Mouse (Mus musculus): Measurements from ENCODE around the gene Plekhb1. TPM values are rescaled to one million over a fixed set of nuclear protein-coding genes. Genes with fewer than 3 reads are reported as not detected.

Gene Plekhb1
- 1 to 10 TPM; 2.9 to 3.7 (median 3.4) TPM for total RNA-seq (2022)

DNA sequence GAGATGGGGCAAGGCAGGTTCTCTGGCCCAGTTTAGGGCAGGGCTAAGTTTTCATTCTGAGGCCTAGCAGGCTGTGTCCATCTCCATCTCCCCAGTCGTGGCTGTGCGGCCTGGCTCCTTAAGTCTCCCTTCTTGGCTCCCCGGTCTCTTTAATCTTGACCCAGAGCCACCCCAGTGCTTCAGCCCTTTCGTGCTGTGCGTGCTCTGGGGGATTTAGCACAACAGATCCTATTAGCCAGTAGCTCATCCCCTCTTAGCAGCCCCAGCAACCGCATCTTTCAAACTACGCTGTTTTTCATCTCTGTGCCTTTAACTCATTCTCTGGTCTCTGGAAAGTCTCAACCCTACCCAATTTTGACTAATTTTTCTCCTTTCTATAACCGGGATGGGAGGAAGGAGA, at the start of gene Plekhb1:
Gene Plekhb1, minus strand, starts transcription at position 184 of the 400 bp plus-strand sequence.
- DNase-seq (ENCODE audit: low spot score): no peak

DNA sequence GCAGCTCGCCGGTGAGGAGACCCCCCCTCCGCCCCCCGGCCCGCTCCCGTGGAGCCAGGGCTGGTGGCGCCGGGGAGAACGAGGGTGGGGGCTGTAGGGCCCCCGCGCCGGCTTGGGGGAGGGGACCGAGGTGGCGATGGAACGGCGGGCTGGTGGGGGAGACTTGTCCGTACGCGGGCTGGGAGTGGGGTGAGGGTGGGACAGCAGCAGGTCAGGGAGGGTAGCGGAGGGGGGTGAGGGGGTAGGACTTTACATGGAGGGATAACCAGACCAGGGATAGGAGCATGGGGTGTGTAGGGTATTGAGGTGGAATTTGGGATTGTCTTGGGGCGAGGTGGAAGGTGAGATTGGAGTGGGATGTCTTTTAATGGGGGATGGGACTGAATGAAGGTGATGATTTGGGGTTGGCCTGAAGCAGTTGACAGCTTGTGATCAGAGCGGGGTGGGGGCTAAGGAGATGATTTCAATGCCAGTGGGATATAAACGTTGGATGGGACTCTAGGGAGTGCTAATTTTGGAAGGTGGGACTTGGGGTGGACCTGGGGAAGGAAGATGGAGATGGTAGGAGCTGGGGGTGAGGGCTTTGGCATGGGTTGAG, 44.8 kb upstream of the Plekhb1 start:
- peak; percentile 15 for DNase-seq (ENCODE audit: low spot score)

DNA sequence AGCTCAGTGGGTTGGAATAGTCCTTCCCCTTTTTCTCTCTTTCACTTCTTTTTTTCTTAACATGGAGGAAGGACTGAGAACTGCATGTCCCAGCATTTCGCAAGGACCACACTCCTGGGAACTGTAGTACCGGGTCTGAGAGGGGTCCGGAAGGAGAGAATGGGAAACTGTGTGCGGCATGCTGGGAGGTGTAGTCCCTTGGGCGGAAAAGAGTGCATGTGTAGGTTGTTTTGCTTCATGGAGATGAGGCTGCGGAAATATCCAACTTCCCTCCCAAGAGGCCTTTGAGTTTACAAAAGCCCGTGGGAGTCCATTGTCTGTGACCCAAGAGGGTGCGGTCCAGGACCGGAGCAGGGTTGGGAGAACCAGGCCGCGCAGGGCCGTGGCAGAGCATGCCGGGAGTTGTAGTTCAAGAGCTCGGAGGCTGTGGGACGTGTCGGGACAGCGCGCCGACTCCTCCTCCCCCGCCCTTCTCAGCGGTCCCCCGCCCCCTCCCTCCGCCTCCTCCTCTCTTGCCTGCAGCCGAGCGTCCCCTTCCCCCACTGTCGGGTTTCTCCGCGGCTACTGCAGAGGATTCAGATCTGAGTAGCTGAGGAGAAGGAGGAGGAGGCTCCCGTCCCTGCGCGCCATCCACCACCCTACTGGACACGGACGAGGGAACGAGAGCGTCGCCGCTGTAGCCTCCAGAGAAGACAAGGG, 44.1 kb upstream of the Plekhb1 start, which contains the start of gene Fam168a:
Gene Fam168a, plus strand, starts transcription at position 493 of the 699 bp plus-strand sequence.
- DNase-seq (ENCODE audit: low spot score): peak; percentile 94

DNA sequence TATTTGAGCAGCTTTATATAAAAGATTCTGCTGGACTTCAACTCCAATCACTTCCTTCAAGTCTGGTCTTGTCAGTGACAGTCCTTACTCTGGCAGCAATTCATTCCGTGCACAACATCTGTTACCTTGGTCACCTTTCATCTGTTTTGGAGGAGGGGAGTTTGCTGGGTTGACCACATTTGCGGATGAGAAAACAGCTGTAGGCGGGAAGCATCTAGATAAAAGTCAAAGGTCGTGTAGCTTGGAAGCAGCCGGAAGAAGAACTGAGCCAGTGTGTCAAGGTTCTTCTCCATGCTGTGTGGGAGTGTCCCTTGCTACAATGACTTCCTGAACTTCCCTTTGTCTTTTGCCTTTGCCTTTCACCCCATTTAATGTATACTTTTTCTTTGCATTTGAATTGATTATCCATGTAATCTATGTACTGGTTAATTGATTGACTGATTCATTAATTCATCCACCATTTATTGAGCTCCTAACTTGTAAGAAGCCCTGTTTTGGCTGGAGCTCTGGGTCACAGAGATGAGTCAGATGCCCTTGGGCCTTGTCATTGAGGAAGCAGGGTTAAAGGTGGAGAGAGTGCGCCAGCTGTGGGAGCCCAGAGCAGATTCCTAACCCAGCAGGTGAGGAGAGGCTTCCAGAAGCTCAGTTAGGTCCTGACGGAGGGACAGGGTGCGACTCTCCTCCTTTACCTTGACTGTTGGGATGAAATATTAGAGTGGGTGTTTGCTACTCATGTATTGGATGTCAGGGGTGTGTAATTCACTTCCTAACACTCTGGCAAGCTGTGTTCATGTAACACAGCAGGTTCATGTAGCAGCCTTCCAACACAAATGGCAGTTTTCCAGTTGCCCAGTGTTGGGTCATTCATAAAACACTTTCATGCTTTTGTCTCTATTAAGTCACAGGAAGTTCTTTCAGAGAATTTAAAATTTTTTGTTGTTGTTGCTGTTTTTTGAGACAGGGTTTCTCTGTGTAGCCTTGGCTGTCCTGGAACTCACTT, 37.9 kb upstream of the Plekhb1 start:
- DNase-seq (ENCODE audit: low spot score): no peak

DNA sequence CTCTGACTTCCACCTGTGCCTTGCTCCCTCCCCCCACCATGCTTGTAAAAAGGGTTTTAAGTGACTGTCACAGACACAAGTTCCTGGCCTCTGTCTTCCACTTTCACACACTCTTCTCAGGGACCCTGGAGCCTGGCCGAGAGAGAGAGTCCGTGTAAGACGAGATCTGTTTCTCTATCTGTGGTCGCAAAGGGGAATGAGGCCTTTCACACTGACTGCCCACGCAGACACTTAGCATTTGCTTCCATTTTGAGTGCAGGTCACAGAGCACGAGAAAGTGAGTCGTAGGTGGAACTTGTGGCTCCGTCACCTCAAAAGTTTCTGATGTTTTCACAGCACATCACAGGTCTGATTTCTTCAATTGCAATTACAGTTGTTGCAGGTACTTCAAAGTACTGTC, 31.0 kb upstream of the Plekhb1 start:
- DNase-seq (ENCODE audit: low spot score): no peak

DNA sequence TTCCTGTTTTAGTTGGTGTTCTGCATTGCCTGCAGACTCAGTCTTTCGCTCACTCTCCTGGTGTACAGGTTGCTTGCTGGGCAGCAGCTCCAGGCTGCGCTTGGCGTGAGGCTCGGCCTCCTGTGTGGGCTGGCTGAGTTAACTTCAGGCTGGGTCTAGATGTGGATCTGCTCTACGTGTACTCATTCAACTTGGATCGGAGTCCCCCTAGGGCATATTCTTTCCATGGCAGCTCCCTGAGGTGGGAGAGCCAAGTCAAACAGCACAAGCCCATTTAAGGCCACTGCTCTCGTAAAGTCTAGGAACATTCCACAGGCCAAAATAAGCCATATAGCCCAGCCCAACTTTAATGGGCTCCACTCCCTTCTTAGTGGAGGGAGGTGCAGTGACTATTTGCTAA, 26.3 kb upstream of the Plekhb1 start:
- DNase-seq (ENCODE audit: low spot score): no peak

DNA sequence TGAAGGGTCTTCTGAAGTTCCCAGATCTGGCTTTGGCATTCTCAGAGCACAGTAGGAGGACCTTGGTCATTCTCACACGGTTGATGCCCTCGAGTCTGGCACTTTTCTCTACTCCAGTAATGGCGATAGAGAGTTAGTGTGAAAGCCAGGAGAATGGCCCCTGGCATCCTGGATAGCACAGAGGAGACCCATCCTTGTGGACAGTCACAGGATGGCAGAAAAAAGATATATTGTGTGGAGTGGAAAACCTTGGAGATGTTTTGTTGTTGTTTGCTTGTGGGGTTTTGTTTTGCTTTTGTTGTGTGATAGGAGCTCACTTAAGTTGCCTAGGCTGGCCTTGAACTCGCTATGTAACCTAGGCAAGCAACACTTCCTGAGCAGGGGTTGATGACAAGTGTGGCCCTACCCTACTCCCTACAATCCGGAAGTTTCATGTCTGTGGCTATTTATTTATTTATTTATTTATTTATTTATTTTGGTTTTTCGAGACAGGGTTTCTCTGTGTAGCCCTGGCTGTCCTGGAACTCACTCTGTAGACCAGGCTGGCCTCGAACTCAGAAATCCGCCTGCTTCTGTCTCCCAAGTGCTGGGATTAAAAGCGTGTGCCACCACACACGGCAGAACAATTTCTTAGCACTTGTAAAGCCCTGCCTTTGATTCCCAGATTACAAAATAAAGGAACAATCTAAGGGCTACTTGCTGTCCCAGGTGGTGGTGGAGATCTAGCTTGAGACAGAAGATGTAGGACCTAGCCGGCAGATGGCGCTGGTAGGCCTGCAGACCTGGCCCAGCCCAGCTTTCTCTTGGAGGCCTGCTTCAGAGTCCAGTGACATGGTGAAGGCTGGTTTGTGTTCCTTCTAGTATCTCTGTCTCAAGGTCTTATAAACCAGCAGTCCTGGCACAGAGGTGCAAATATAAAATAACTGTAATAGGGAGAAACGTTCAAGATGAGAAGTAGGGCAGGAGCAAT, 23.1 kb upstream of the Plekhb1 start:
- peak; percentile 65 for DNase-seq (ENCODE audit: low spot score)

DNA sequence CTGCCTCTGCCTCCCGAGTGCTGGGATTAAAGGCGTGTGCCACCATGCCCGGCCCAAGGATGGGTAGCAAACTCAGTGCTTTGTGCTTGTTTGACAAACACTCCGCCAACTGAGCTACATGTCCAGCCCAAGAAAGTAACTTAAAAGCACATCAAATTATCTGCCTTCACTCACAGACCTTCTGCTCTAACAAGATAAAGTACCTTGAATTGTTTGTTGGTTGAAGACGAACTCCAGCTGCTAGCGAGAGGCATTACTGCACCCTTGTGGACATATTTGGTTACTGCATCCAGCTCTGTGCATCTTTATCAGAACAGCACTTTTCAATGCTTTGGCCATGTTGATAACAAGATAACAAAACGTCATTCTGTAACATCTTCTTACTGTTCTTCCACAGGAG, 22.3 kb upstream of the Plekhb1 start:
- peak; percentile 42 for DNase-seq (ENCODE audit: low spot score)

DNA sequence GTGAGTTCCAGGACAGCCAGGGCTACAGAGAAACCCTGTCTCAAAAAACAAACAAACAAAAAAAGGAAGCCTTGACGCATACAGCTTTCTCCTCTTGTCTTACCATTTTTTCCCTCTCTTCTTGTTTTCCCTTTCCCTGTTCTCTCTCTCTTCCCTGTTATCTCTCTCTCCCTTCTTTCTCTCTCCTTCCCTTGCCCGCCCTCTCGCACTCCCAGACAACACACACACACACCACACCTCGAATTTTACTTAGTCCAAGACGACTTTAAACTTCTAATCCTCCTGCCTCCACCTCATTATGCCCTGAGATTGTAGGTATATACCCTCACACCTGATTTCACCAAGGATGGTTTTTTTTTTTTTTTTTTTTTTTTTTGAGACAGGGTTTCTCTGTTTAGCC, 21.9 kb upstream of the Plekhb1 start:
- DNase-seq (ENCODE audit: low spot score): no peak

DNA sequence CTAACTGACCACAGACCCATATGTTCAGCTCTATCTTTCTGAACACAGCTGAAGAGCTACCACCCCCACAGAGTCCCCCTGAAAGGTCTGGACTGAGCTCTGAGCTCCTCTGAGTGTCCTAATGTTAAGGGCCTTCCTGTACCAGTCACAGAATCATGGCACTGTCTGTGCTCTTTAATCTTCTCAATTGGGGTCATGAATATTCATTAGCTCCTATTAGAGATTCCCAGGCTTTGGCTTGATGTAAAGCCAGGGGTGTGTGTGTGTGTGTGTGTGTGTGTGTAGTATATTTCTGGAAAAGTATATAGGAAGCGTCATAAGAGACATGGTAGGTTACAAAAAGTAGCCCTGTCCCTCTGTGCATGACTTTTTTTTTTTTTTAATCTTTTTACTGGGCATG, 21.0 kb upstream of the Plekhb1 start:
- DNase-seq (ENCODE audit: low spot score): no peak

DNA sequence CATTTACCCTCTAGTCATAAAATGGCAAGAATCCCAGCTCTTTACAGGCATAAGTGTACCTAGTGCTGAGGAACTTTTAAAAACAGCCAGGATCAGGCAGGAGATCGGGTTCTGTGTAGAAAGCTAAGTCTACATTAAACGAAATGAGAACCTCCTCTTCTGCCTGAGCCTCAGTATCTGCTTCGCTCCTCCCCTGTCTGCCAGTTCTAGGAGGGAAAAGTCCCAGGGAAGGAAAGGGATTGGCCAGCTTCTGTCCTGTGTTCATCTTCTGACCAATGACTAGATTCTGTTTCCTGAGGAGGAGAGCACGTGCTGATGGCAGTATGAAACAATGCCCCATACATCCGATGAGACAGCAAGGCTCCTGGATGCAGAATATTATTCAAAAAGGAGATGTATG, 18.9 kb upstream of the Plekhb1 start:
- no peak for DNase-seq (ENCODE audit: low spot score)

DNA sequence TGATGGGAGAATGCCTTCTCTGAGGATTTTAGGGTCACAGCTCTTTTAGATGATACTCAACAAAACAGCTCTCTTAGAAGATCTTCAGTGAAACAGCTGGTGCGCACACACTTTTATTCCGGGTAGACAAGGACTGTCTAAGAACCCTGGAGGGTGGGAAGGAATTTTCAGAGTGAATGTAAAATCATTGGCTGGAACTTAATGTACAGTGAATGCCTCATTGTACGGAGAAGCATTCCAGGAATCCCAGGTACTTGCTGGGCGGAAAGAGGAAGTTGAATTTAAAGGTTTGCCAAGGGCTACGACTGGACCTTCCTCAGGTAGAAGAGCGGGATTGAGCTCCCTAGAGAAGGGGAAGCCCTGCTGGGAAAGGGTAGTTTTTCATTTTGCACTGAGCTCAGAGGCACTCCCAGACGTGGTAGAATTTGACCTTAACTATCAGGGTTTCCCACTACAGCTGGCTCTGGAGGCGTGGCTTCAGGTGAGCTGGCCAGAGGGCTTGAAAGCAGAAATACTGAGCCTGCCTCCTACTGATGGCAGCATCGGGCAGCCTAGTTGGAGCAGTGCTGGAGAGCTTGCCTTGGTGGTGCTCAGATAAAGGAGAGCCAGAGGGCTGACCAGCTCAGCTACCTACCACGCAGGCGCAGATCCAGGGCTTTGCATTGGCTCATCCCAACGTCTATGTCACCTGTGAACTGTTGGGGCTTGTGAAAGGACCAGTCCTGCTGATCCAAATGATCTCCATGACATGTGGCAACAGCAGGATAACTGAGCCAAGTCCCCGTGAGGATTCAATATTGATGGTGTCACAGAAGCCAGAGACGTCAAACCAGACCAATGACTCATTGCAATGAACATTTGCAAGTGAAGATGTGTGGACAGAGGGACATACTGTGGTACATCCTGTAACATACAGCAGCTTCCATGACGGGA, 17.0 kb upstream of the Plekhb1 start:
- no peak for DNase-seq (ENCODE audit: low spot score)

DNA sequence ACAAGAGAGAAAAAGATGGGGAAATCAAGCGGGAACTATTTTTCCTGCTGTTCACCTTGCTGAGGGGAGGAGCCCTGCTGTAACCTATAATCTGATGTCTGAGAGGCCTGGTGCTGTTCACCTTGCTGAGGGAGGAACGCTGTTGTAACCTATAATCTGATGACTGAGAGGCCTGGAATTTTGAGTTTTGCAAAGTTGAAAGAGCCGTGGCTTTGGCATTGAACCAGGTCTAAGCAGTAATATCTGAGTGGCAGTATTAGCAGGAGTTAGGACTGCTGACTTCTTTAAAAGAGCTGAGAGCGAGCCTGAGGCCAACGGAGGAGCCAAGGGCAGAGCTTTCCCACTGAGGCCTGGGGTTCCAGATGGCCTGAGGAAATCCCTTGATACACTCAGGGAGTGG, 15.8 kb upstream of the Plekhb1 start:
- no peak for DNase-seq (ENCODE audit: low spot score)

DNA sequence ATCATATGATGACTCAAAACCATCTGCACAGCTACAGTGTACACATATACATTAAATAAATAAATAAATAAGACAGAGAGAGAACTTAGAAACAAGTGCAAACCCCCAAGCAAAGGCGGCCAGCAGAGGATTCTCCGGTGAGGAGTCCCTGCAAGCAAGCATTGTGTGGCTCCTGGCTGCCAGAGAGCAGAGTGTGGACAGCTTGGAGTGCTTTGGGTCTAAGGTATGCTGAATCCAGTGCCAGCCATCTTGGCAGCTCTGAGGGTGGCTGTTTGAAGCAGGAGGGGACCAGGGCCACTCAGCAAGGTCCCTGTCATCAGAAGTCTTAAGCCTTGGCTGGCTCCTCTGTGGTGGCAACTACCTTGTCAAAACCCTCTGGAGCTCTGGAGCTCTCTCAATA, 12.7 kb upstream of the Plekhb1 start:
- DNase-seq (ENCODE audit: low spot score): no peak

DNA sequence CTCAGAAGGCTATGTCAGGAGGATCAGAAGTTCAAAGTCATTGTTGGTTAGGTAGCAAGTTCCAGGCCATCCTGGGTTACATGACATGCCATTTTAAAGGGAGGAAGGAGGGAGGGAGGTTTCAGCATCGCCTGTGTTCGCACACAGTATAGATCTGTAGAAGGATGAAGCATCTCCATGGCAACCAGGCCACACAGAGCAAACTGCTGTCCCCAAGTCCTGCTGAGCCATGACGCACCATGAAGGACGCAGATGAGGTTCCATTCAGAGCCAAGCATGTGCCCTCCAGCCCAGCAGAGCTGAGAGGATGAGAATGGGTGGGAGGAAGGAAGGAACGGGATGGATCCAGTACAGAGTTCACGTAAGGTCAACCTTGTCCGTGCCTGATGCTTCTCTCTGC, 11.2 kb upstream of the Plekhb1 start:
- DNase-seq (ENCODE audit: low spot score): no peak

DNA sequence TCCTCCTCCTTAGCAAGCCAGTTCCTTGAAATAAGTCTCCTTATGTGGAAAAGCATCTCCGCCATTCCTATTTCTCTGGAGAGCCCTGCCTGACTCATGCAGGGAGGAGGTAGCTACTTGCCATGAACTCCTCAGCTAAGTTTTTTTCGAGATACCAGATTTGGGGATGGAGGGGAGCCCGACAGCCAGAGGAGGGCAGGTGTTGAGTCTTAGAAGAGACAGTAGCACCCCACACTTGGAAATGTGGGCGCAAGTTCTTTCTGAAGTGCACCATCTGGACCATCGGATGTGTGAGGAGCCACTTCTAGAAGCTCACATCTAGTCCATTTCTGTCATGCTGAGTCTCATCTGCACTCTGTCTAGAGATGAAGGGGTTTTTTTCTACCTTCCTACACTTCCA, 8.4 kb upstream of the Plekhb1 start:
- DNase-seq (ENCODE audit: low spot score): no peak

DNA sequence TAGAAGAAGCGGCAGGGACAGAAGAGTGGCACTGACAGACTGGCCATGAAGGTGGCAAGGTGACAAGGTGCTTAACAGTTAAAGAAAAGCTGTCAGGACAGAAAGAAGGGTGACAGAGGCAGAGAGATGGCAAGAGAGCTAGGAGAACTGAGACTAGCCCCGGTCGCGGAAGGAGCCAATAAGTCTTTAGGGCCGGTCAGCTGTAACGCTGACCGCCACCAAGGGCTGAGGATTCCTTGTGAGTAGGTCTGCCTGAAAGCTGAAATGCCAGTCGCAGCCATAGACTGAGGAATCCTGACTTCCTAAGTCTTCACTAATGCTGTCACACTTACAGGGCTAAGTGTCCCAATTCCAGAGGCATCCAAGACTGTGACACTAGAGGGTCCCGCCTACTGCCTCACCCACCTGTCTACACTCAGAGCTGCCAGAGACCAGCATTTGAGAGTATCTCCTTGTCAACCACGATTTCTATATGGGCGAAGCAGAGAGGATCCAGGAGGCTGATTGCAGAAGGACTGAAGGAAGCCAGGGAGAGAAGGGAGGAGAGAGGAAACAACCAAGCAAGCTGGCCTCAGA, 1.6 kb upstream of the Plekhb1 start:
- no peak for DNase-seq (ENCODE audit: low spot score)

DNA sequence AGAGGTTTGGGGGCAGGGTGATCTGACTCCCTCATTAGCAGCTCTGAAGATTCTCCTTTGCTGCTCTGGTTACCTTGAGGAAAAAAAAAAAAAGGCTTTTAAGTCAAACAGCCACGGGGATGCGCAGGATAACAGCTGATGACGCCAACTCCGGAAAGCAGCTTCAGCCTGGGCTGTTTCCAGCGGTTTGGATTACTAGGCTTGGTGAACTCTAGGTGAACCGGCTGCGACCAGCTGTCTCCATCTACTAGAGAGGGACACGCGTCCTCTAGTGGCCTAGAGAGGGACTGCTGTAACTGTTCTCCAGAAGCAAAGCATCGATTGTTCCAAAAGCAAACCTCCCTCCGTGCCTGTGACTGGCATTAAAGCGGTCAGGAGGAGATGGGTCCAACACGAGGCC, 976 bp upstream of the Plekhb1 start:
- peak; percentile 94 for DNase-seq (ENCODE audit: low spot score)

DNA sequence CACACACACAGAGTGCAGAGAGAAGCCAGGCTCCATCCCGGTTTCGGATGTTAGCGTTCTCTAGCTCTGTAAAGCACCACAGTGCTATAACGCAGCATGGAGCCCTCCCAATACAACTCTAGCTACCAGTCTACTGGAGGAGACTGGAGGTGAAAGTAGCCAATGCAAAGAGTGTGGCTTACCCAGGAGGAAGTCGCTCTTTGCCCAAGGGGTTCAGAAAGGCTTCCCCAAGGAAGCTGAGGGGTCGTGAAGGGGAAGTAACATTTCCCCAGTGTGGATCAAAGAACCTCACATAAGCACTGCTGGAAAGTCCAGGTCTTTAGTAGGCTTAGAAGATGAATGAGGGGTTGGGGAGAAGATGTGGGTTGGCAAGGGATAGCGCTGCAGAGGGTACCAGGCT, 950 bp downstream of the Plekhb1 start:
- DNase-seq (ENCODE audit: low spot score): no peak

Data from heart, adult 8-10 months (tissue).